10 mouse cellular contexts compared by ENCODE assay signal in the genomic region with DNA sequence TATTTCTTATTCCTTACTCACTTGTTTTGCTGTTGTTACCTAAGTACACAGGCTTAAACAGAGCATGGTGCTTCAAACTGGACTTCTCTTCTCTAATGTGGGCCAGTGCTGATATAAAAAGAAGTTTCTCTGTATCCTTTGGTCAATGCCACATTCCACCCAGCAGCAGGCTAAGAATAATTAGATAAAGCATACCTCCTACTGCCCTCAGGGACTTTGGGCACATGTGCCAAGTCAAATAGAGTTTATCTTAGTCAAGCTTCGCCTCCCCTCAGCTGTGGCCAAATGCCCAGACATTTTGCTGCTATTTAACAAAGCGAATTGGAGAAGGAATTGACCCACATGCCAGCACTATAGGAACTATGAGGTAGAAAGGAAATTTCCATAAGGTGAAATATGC.
A peak's percentile ranks its signal among the peaks of the same experiment; 100 is the strongest.
DNase-seq lines count a peak whose midpoint lies in the region; ATAC-seq and TF ChIP-seq lines count a peak whose summit lies in the region.
"Had no signal": no experiment of that assay in that cellular context is flagged by ENCODE, and none has a peak within 500 bp of the region (broad histone marks: within the 10 kb centered on the region; RNA-seq: fewer than 3 reads in every experiment).

No protein-coding gene starts in this region.

- no peaks in the 10 kb centered on the region for H3K27me3 ChIP-seq in lung, postnatal 0 days (replicated peaks; ENCODE audit: insufficient read depth, low read length)
- H3K27me3 ChIP-seq: liver, embryonic 13.5 days had no signal

- TF ChIP-seq EP300 in lung, postnatal 0 days (IDR thresholded peaks at IDR 0.05), result no peak

- no peak overlapping the region for H3K27ac ChIP-seq in lung, postnatal 0 days (ENCODE audit: low read length)
- H3K27ac ChIP-seq: layer of hippocampus, adult 2 months; liver, embryonic 13.5 days had no signal

- no peaks in the 10 kb centered on the region for H3K4me1 ChIP-seq in lung, postnatal 0 days (ENCODE audit: insufficient read depth, low read depth, low read length)
- no peaks in the 10 kb centered on the region for H3K4me1 ChIP-seq in lung, adult 2 months (ENCODE audit: control insufficient read depth, insufficient read depth, low read length)
- H3K4me1 ChIP-seq: liver, embryonic 13.5 days had no signal

- no peak overlapping the region for H3K4me2 ChIP-seq in lung, postnatal 0 days (replicated peaks; ENCODE audit: low read depth, low read length)
- H3K4me2 ChIP-seq: liver, embryonic 13.5 days had no signal

- intact Hi-C loops in heart, postnatal 10 days (cut with DNase I), result no loop called here

- 23% methylated on average over 2 of the region's 2 CpGs for WGBS in lung, postnatal 0 days
- whole genome bisulfite sequencing in lung, adult 2 months, result 32% methylated on average over 2 of the region's 2 CpGs

- peak; percentile 1 for DNase-seq in adrenal gland, adult 2 months
- DNase-seq in adrenal gland, adult 8-10 months, result no peak
- peak; percentile 16 for DNase-seq in lung, postnatal 0 days (ENCODE audit: low spot score)
- DNase-seq in lung, adult 2 months, result no peak
- peak; percentile 72 to 73 for DNase-seq in heart, postnatal 10 days
- DNase-seq in kidney, postnatal 4 days, result peak; percentile 27 to 52
- no peak for DNase-seq in right cerebral cortex, postnatal 36 days (ENCODE audit: low spot score in 2 of 2)
- DNase-seq in thymus, postnatal 36 days, result no peak
- DNase-seq: liver, embryonic 13.5 days had no signal

- H3K9me3 ChIP-seq in lung, postnatal 0 days (ENCODE audit: low read length), result no peaks in the 10 kb centered on the region
- H3K9me3 ChIP-seq: liver, embryonic 13.5 days had no signal

- TF ChIP-seq POLR2A in lung, adult 2 months (IDR thresholded peaks at IDR 0.05; ENCODE audit: borderline replicate concordance, extremely low read depth, low read depth, low read length), result no peak

- H3K9ac ChIP-seq in lung, postnatal 0 days (replicated peaks; ENCODE audit: low read depth), result no peak overlapping the region
- H3K9ac ChIP-seq: liver, embryonic 13.5 days had no signal

- TF ChIP-seq CTCF in lung, postnatal 0 days (IDR thresholded peaks at IDR 0.05), result no peak
- no peak for TF ChIP-seq CTCF in lung, adult 2 months (IDR thresholded peaks at IDR 0.05; ENCODE audit: insufficient read depth, low read length)

- no peak for ATAC-seq in lung, postnatal 0 days

- H3K36me3 ChIP-seq in lung, postnatal 0 days (ENCODE audit: insufficient read depth, low read length), result no peaks in the 10 kb centered on the region
- H3K36me3 ChIP-seq: liver, embryonic 13.5 days had no signal

- no peak overlapping the region for H3K4me3 ChIP-seq in lung, postnatal 0 days (ENCODE audit: low read depth, low read length)
- H3K4me3 ChIP-seq in lung, adult 2 months (replicated peaks; ENCODE audit: extremely low read depth, low read depth, low read length), result no peak overlapping the region
- H3K4me3 ChIP-seq: layer of hippocampus, adult 2 months; liver, embryonic 13.5 days had no signal

Comparison
In these comparisons a context has a peak if more than half of its experiments do, and no peak if none do; other contexts are left out.
1. DNase-seq: peak in adrenal gland, adult 2 months (single experiment), lung, postnatal 0 days (single experiment), heart, postnatal 10 days (2 of 2) and kidney, postnatal 4 days (2 of 2); none in adrenal gland, adult 8-10 months (single experiment), lung, adult 2 months (single experiment), right cerebral cortex, postnatal 36 days (0 of 2) and thymus, postnatal 36 days (0 of 2).